Mouse (Mus musculus): ENCODE measurements around the gene A930002H24Rik.

The A930002H24Rik gene

GRCm38 (mm10) chr17:63844936-63845335, 18.7 kb downstream of the A930002H24Rik start:
- no peaks in the 10 kb centered on the region for H3K9me3 ChIP-seq (ENCODE audit: low read length)
- peaks cover 32% of the 10 kb centered on the region for H3K4me1 ChIP-seq (replicated peaks; ENCODE audit: low read depth, low read length)
- no peak for TF ChIP-seq NANOG (IDR thresholded peaks at IDR 0.05; ENCODE audit: borderline replicate concordance, low read length)
- TF ChIP-seq CTCF (conservative IDR thresholded peaks at IDR 0.05; ENCODE audit: low read length) = no peak
- TF ChIP-seq POU5F1 (IDR thresholded peaks at IDR 0.05; ENCODE audit: borderline replicate concordance, low read length) = no peak
- no peak overlapping the region for H3K4me3 ChIP-seq (replicated peaks; ENCODE audit: low read length)
- no peaks in the 10 kb centered on the region for H3K27me3 ChIP-seq (ENCODE audit: insufficient read depth, low read length)
- no peaks in the 10 kb centered on the region for H3K36me3 ChIP-seq (ENCODE audit: insufficient read depth, low read length)

- Histone ChIP-seq H3K4me1 (replicated peaks; ENCODE audit: low read depth, low read length) (peaks cover 36% of the 10 kb centered on the region), H3K9me3 (ENCODE audit: low read length) (no peaks in the 10 kb centered on the region), H3K4me3 (replicated peaks; ENCODE audit: low read length) (no peak overlapping the region), H3K36me3 (ENCODE audit: insufficient read depth, low read length) (no peaks in the 10 kb centered on the region), H3K27me3 (ENCODE audit: insufficient read depth, low read length) (no peaks in the 10 kb centered on the region)
- TF ChIP-seq POU5F1 (IDR thresholded peaks at IDR 0.05; ENCODE audit: borderline replicate concordance, low read length) (no peak), NANOG (IDR thresholded peaks at IDR 0.05; ENCODE audit: borderline replicate concordance, low read length) (no peak), CTCF (conservative IDR thresholded peaks at IDR 0.05; ENCODE audit: low read length) (no peak)
Measured at GRCm38 (mm10) chr17:63842226-63842625, 21.4 kb downstream of the A930002H24Rik start.

GRCm38 (mm10) chr17:63839636-63840269, 23.8 kb downstream of the A930002H24Rik start:
- no peaks in the 10 kb centered on the region for H3K36me3 ChIP-seq (ENCODE audit: insufficient read depth, low read length)
- H3K4me1 ChIP-seq (replicated peaks; ENCODE audit: low read depth, low read length) = peaks cover 15% of the 10 kb centered on the region
- TF ChIP-seq NANOG (IDR thresholded peaks at IDR 0.05; ENCODE audit: borderline replicate concordance, low read length) (no peak), CTCF (conservative IDR thresholded peaks at IDR 0.05; ENCODE audit: low read length) (peak; percentile 66)
- H3K9me3 ChIP-seq (ENCODE audit: low read length) = no peaks in the 10 kb centered on the region
- no peaks in the 10 kb centered on the region for H3K27me3 ChIP-seq (ENCODE audit: insufficient read depth, low read length)
- H3K4me3 ChIP-seq (replicated peaks; ENCODE audit: low read length) = no peak overlapping the region

- peaks cover 18% of the 10 kb centered on the region for H3K4me1 ChIP-seq (replicated peaks; ENCODE audit: low read depth, low read length)
- H3K36me3 ChIP-seq (ENCODE audit: insufficient read depth, low read length) = no peaks in the 10 kb centered on the region
- H3K27me3 ChIP-seq (ENCODE audit: insufficient read depth, low read length) = no peaks in the 10 kb centered on the region
- no peak overlapping the region for H3K4me3 ChIP-seq (replicated peaks; ENCODE audit: low read length)
- no peak for TF ChIP-seq POU5F1 (IDR thresholded peaks at IDR 0.05; ENCODE audit: borderline replicate concordance, low read length)
- no peak for TF ChIP-seq NANOG (IDR thresholded peaks at IDR 0.05; ENCODE audit: borderline replicate concordance, low read length)
- no peak for TF ChIP-seq CTCF (conservative IDR thresholded peaks at IDR 0.05; ENCODE audit: low read length)
- no peaks in the 10 kb centered on the region for H3K9me3 ChIP-seq (ENCODE audit: low read length)
Measured at GRCm38 (mm10) chr17:63838144-63838543, 25.4 kb downstream of the A930002H24Rik start.

- Histone ChIP-seq H3K4me3 (replicated peaks; ENCODE audit: low read length) (no peak overlapping the region), H3K4me1 (replicated peaks; ENCODE audit: low read depth, low read length) (peaks cover 30% of the 10 kb centered on the region), H3K36me3 (ENCODE audit: insufficient read depth, low read length) (no peaks in the 10 kb centered on the region), H3K9me3 (ENCODE audit: low read length) (no peaks in the 10 kb centered on the region), H3K27me3 (ENCODE audit: insufficient read depth, low read length) (no peaks in the 10 kb centered on the region)
- TF ChIP-seq POU5F1 (IDR thresholded peaks at IDR 0.05; ENCODE audit: borderline replicate concordance, low read length) (no peak), CTCF (conservative IDR thresholded peaks at IDR 0.05; ENCODE audit: low read length) (no peak), NANOG (IDR thresholded peaks at IDR 0.05; ENCODE audit: borderline replicate concordance, low read length) (no peak)
Measured at GRCm38 (mm10) chr17:63836641-63837040, 26.9 kb downstream of the A930002H24Rik start.

- Histone ChIP-seq H3K36me3 (ENCODE audit: insufficient read depth, low read length) (no peaks in the 10 kb centered on the region), H3K4me1 (replicated peaks; ENCODE audit: low read depth, low read length) (peaks cover 35% of the 10 kb centered on the region), H3K4me3 (replicated peaks; ENCODE audit: low read length) (no peak overlapping the region), H3K9me3 (ENCODE audit: low read length) (no peaks in the 10 kb centered on the region), H3K27me3 (ENCODE audit: insufficient read depth, low read length) (no peaks in the 10 kb centered on the region)
- TF ChIP-seq CTCF (conservative IDR thresholded peaks at IDR 0.05; ENCODE audit: low read length) = no peak
Measured at GRCm38 (mm10) chr17:63836223-63836622, 27.4 kb downstream of the A930002H24Rik start.

GRCm38 (mm10) chr17:63831550-63831949, 32.0 kb downstream of the A930002H24Rik start:
- H3K9me3 ChIP-seq (ENCODE audit: low read length) = no peaks in the 10 kb centered on the region
- H3K4me1 ChIP-seq (replicated peaks; ENCODE audit: low read depth, low read length) = peaks cover 60% of the 10 kb centered on the region
- H3K4me3 ChIP-seq (replicated peaks; ENCODE audit: low read length) = no peak overlapping the region
- TF ChIP-seq POU5F1 (IDR thresholded peaks at IDR 0.05; ENCODE audit: borderline replicate concordance, low read length) (no peak), NANOG (IDR thresholded peaks at IDR 0.05; ENCODE audit: borderline replicate concordance, low read length) (no peak), CTCF (conservative IDR thresholded peaks at IDR 0.05; ENCODE audit: low read length) (no peak)
- H3K27me3 ChIP-seq (ENCODE audit: insufficient read depth, low read length) = no peaks in the 10 kb centered on the region
- H3K36me3 ChIP-seq (ENCODE audit: insufficient read depth, low read length) = no peaks in the 10 kb centered on the region

GRCm38 (mm10) chr17:63828561-63829332, 34.8 kb downstream of the A930002H24Rik start:
- Histone ChIP-seq H3K9me3 (ENCODE audit: low read length) (no peaks in the 10 kb centered on the region), H3K36me3 (ENCODE audit: insufficient read depth, low read length) (no peaks in the 10 kb centered on the region), H3K27me3 (ENCODE audit: insufficient read depth, low read length) (no peaks in the 10 kb centered on the region), H3K4me1 (replicated peaks; ENCODE audit: low read depth, low read length) (peaks cover 72% of the 10 kb centered on the region), H3K4me3 (replicated peaks; ENCODE audit: low read length) (no peak overlapping the region; the same call in 1 of the 2 replicates)
- TF ChIP-seq CTCF (conservative IDR thresholded peaks at IDR 0.05; ENCODE audit: low read length) (no peak), POU5F1 (IDR thresholded peaks at IDR 0.05; ENCODE audit: borderline replicate concordance, low read length) (no peak), NANOG (IDR thresholded peaks at IDR 0.05; ENCODE audit: borderline replicate concordance, low read length) (peak; percentile 56; the same call in 1 of the 2 replicates)
